Mouse (Mus musculus) brain, adult 2 months (tissue): ENCODE measurements around the gene Trub1.

ENCODE experiments used
- DNase-seq: peaks from one replicate; pipeline ENCODE4 v3.0.0; 2011; ENCODE audit warnings: low read depth, low spot score

Trub1 gene

GRCm38 (mm10) chr19:57494020-57494419, 41.3 kb downstream of the Trub1 start:
- no peak for DNase-seq

- no peak for DNase-seq
Measured at GRCm38 (mm10) chr19:57498110-57498743, 45.5 kb downstream of the Trub1 start.

GRCm38 (mm10) chr19:57498884-57499410, 46.2 kb downstream of the Trub1 start:
- no peak for DNase-seq

GRCm38 (mm10) chr19:57500254-57500653, 47.5 kb downstream of the Trub1 start:
- no peak for DNase-seq

GRCm38 (mm10) chr19:57503144-57503543, 50.4 kb downstream of the Trub1 start:
- peak; percentile 34 for DNase-seq

GRCm38 (mm10) chr19:57505048-57505932, 52.6 kb downstream of the Trub1 start:
- DNase-seq: no peak

GRCm38 (mm10) chr19:57506591-57506990, 53.9 kb downstream of the Trub1 start:
- no peak for DNase-seq

GRCm38 (mm10) chr19:57508261-57508788, 55.6 kb downstream of the Trub1 start:
- DNase-seq: no peak

- no peak for DNase-seq
Measured at GRCm38 (mm10) chr19:57509758-57510319, 57.1 kb downstream of the Trub1 start.

- no peak for DNase-seq
Measured at GRCm38 (mm10) chr19:57510836-57511235, 58.1 kb downstream of the Trub1 start.

GRCm38 (mm10) chr19:57513123-57513522, 60.4 kb downstream of the Trub1 start:
- peak; percentile 61 for DNase-seq

GRCm38 (mm10) chr19:57521721-57522120, 69.0 kb downstream of the Trub1 start:
- DNase-seq: peak; percentile 36

- peak; percentile 71 for DNase-seq
Measured at GRCm38 (mm10) chr19:57523363-57523762, 70.7 kb downstream of the Trub1 start.

GRCm38 (mm10) chr19:57525693-57526092, 73.0 kb downstream of the Trub1 start:
- DNase-seq: no peak

- DNase-seq: no peak
Measured at GRCm38 (mm10) chr19:57530212-57530611, 77.5 kb downstream of the Trub1 start.

GRCm38 (mm10) chr19:57534262-57534661, 81.5 kb downstream of the Trub1 start:
- DNase-seq: no peak

- no peak for DNase-seq
Measured at GRCm38 (mm10) chr19:57536512-57536911, 83.8 kb downstream of the Trub1 start.

- DNase-seq: no peak
Measured at GRCm38 (mm10) chr19:57537510-57538182, 84.9 kb downstream of the Trub1 start.

- DNase-seq: no peak
Measured at GRCm38 (mm10) chr19:57540118-57540517, 87.4 kb downstream of the Trub1 start.
